Mouse (Mus musculus) forebrain, postnatal 0 days (tissue): Measurements from ENCODE around the gene Tns3. TPM values are rescaled to one million over a fixed set of nuclear protein-coding genes. Genes with fewer than 3 reads are reported as not detected.

Experiments used
- ATAC-seq: fragments of 200-750 bp; cut with Nextera tagmentation; 2 replicates; pipeline ENCODE4 v1.8.0; 2017; ENCODE audit warnings: mild to moderate bottlenecking, moderate library complexity
- DNase-seq: peaks from one replicate; pipeline ENCODE4 v3.0.0-alpha.2; 2015
- H3K27ac ChIP-seq: fragments of 300-500 bp; sonication (generic); 2 replicates; pipeline ENCODE4 v1.5.1; 2014; ENCODE audit warnings: low read depth, mild to moderate bottlenecking, antibody characterized with exemption, low read length, moderate library complexity, mixed read lengths
- H3K27me3 ChIP-seq: fragments of 300-500 bp; sonication (generic); 2 replicates; pipeline ENCODE4 v1.6.1; 2014; ENCODE audit warnings: mild to moderate bottlenecking, low read length, mixed read lengths; ENCODE audit not compliant: insufficient read depth
- H3K36me3 ChIP-seq: fragments of 300-500 bp; sonication (generic); 2 replicates; pipeline ENCODE4 v1.6.1; 2014; ENCODE audit warnings: mild to moderate bottlenecking, moderate library complexity; ENCODE audit not compliant: insufficient read depth
- H3K4me1 ChIP-seq: fragments of 300-500 bp; sonication (generic); 2 replicates; pipeline ENCODE4 v1.6.1; 2014; ENCODE audit warnings: antibody characterized with exemption; ENCODE audit not compliant: insufficient read depth
- H3K4me2 ChIP-seq: fragments of 300-500 bp; sonication (generic); 2 replicates; pipeline ENCODE4 v1.6.1; 2014; ENCODE audit warnings: low read depth, mild to moderate bottlenecking, moderate library complexity
- H3K4me3 ChIP-seq: fragments of 300-500 bp; sonication (generic); 2 replicates; pipeline ENCODE4 v1.5.1; 2014; ENCODE audit warnings: low read depth, low read length, mixed read lengths
- H3K9ac ChIP-seq: fragments of 300-500 bp; sonication (generic); 2 replicates; pipeline ENCODE4 v1.6.1; 2014; ENCODE audit warnings: mild to moderate bottlenecking
- H3K9me3 ChIP-seq: fragments of 300-500 bp; sonication (generic); 2 replicates; pipeline ENCODE4 v1.6.1; 2016; ENCODE audit warnings: low read length
- CTCF ChIP-seq: sonication (generic); IDR thresholded peaks from 2 replicates; pipeline ENCODE4 v1.5.1; 2016; ENCODE audit warnings: antibody characterized with exemption, control low read depth, low read depth
- WGBS: fragments of 180-500 bp; shearing (Covaris S2); extraction: QIAGEN DNeasy Blood & Tissue Kit; methylation state at CpG from one replicate; pipeline ENCODE4 v1.1.7; 2014; 5-methylcytosine and 5-hydroxymethylcytosine counted together
- polyA plus RNA-seq: library from polyadenylated mRNA; unstranded; fragments of >200 nt; fragmentation: Nextera tagmentation; extraction: Ambion mirVana; gene quantifications from 2 replicates; pipeline ENCODE4 v1.2.1, GENCODE M21; 2015
- total RNA-seq: library from RNA; depleted of rRNA; stranded (reverse); fragments of >200 nt; gene quantifications from 2 replicates; pipeline ENCODE4 v1.2.3, GENCODE M21; 2014

Gene Tns3
- total and polyA plus RNA-seq, 2 experiments from 2014 or later, result 6.2 to 26.5 TPM

DNA sequence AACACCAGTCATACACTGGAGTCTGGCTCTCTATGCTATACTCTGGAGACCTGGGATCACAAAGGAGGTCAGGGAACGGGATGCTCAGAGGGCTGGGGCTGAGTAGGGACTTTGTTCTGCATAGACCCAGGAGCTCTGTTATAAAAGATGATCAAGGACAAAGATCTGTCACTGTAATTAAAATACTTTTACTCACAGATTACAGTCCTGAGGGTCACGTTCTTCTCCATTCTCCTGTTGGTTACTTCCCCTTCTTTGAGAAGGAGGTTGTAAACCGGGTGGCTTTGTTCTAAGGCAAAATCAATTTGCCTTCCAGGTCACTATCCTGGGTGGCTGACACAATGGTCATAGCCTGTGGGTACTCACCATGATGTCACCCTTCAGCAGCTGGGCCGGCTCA lies 133.8 kb downstream of the Tns3 start:
- Histone ChIP-seq H3K4me2 (no peak overlapping the region), H3K9me3 (no peaks in the 10 kb centered on the region), H3K4me3 (no peak overlapping the region), H3K9ac (no peak overlapping the region), H3K36me3 (no peaks in the 10 kb centered on the region), H3K27me3 (no peaks in the 10 kb centered on the region), H3K27ac (no peak overlapping the region), H3K4me1 (no peaks in the 10 kb centered on the region)
- DNase-seq (no peak), ATAC-seq (no peak)
- TF ChIP-seq CTCF, result no peak
- WGBS, result 23% methylated on average over 4 of the region's 4 CpGs

DNA sequence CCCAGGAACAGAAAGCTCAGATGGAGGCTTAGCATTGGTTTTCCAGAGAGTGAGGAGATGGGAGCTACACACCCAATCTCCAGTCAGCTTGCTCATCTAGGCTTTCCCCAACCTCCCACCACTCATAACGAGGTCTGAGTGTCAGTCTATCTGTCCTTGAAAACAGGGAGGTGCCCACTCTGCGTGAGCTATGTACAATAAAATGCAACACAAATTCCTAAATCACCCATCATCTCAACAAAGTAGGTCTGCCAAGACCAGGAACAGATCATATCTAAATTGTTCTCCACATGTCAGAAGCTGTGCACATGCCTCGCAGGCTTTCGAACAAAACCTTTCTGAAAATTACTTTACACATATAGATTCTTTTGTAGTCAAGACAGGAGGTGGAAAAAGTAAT lies 134.3 kb downstream of the Tns3 start:
- Histone ChIP-seq H3K27ac (no peak overlapping the region), H3K4me1 (no peaks in the 10 kb centered on the region), H3K9ac (no peak overlapping the region), H3K4me2 (no peak overlapping the region), H3K36me3 (no peaks in the 10 kb centered on the region), H3K27me3 (no peaks in the 10 kb centered on the region), H3K4me3 (no peak overlapping the region), H3K9me3 (no peaks in the 10 kb centered on the region)
- WGBS, result 80% methylated on average over 4 of the region's 4 CpGs
- DNase-seq (no peak), ATAC-seq (no peak)
- no peak for TF ChIP-seq CTCF

DNA sequence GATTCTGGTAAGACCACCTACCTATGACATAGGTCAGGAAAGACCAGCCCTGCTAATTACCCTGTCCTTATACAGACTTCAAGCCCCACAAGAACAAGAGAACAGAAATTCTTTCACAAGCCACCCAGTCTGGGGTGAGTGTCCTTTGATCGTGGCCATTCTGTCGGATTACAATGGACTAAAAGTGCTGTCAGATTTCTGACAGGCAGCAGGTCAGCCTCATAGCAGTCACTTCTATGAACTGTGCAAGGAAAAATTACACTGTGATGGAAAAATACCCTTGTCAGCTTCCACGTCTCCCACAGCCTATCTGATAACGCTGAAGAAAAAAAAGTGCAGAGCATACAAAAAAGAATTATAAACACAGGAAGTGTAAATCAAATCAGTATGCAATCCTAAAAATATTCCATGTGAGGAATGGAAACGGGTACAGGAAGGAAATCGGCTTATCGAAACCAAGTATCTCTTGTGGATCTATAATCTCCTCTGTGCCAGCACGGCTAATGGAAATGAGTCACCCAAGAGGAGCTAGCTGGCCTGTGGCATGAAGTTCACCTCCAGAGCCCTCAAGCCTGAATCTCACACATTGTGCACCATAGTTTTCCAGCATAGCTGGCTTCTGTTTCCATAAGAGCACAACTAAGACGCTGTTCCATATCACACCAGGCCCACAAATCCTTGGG lies 138.7 kb downstream of the Tns3 start:
- H3K4me2 ChIP-seq, result no peak overlapping the region
- H3K36me3 ChIP-seq, result no peaks in the 10 kb centered on the region
- no peaks in the 10 kb centered on the region for H3K4me1 ChIP-seq
- H3K4me3 ChIP-seq, result no peak overlapping the region
- no peak for TF ChIP-seq CTCF
- DNase-seq (no peak), ATAC-seq (no peak)
- no peaks in the 10 kb centered on the region for H3K27me3 ChIP-seq
- WGBS, result 60% methylated on average over 9 of the region's 9 CpGs
- no peak overlapping the region for H3K9ac ChIP-seq
- no peak overlapping the region for H3K27ac ChIP-seq
- no peaks in the 10 kb centered on the region for H3K9me3 ChIP-seq

DNA sequence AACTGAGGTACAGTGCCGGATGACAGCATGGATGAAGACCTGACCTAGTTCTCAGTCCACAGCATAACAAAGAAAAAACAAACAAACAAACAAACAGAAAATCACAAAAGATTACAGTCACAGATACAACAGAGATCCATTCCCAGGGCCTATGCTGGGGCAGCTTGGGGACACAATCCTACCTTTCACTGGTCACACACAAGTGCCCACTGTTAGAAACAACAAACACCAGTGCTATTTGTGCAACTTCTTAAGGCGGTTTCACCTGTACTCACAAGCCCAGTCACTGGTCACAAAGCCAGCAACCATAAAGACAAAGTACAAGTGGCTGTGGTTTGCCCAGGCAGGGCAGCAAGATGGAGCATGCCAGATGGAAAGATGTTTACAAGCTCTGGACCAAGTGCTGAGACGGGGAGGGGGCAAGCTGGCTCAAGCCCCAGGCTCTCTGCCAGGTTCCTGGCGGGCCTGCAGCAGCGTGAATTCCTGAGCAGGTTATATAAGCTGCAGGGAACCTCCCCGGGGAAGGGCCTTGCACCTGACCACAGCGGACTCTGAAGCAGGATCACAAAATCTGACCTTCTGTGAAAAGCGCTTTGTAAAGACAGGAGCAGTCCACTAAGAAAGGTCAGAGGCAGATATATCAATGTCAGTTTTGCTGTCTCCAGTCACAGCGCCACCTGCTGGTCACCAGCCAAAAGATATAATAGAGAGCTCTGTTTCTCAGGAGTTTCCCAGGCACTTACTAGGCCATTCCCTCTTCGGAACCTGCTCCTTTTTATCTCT lies 140.8 kb downstream of the Tns3 start:
- ATAC-seq, result peak; percentile 67
- 29% methylated on average over 10 of the region's 10 CpGs for WGBS
- H3K27me3 ChIP-seq, result no peaks in the 10 kb centered on the region
- peak; percentile 87 for TF ChIP-seq CTCF
- no peak overlapping the region for H3K27ac ChIP-seq
- H3K9me3 ChIP-seq, result no peaks in the 10 kb centered on the region
- H3K9ac ChIP-seq, result no peak overlapping the region
- no peaks in the 10 kb centered on the region for H3K4me1 ChIP-seq
- H3K4me3 ChIP-seq, result no peak overlapping the region
- H3K4me2 ChIP-seq, result 0 out of 2 replicates have a peak overlapping the region, but pooled peaks have one; percentile 3
- no peaks in the 10 kb centered on the region for H3K36me3 ChIP-seq
- DNase-seq, result peak; percentile 83

DNA sequence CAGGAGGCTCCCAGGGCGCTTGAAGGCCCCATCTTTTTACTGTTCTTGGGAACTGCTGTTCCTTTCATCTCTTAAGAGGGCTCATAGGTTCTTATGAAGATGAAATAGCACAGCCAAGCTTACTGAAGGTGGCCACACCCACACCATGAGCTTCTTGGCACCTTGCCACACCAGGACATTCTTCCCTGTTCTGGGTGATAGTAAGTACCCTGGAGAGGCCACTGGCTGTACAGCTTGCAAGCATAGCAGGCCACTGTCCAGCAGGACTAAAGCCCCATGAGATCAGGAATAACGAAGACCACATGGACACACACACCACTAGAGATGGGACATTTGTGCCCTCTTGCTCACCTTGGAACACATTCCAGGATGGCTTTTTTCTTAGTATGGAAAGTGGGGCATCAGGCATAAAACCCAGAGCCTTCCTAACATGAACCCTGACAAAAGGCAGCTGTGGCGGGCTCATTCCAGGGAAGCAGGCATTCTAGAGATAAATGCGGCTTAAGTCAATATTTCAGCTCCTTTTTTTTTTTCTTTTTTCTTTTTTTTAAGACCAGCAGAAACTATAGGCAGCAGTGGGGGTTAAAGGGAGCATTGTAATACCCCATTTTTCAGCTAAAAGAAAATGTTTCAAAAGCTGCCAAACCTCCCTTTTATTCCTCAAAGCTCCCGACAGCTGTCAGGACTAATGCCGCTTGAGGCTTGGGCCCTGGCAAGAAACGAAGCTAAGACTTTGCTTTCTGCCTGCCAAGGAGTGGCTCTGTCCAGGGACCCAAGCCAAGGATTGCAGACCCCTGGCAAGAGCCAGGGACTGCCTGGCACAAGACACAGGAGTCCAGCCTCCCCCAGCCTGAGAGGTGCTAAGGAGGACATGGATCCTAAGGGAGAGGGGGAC lies 150.7 kb downstream of the Tns3 start:
- ATAC-seq (peak; percentile 85), DNase-seq (peak; percentile 64)
- Histone ChIP-seq H3K4me3 (no peak overlapping the region), H3K27me3 (no peaks in the 10 kb centered on the region), H3K9me3 (no peaks in the 10 kb centered on the region), H3K4me1 (0 out of 2 replicates have a peak, but pooled peaks cover 6% of the 10 kb centered on the region), H3K9ac (no peak overlapping the region), H3K36me3 (no peaks in the 10 kb centered on the region), H3K4me2 (no peak overlapping the region), H3K27ac (peak overlapping the region; percentile 51; the same call in 1 of the 2 replicates)
- 22% methylated on average over 7 of the region's 7 CpGs for WGBS
- TF ChIP-seq CTCF, result no peak

DNA sequence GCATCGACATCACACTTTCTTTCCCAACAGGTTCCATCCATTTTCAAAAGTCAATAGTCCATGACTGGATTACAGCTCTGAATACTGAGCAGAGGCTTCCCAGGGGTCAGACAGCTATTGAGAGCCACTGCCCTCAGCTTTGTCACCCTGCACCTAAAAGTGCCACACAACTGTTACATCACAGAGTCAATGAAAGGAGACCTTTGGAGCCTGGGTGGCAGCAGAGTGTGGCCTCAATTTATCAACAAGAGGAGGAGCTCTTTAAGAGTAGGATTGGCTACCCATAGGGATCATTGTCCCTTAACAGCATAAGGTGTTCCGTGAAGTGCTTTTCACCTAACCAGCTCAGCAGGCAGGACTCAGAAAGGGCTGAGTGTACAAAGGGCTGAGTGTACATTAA lies 154.0 kb downstream of the Tns3 start:
- Histone ChIP-seq H3K36me3 (no peaks in the 10 kb centered on the region), H3K27ac (no peak overlapping the region), H3K4me1 (0 out of 2 replicates have a peak, but pooled peaks cover 6% of the 10 kb centered on the region), H3K4me2 (no peak overlapping the region), H3K4me3 (no peak overlapping the region), H3K27me3 (no peaks in the 10 kb centered on the region), H3K9me3 (no peaks in the 10 kb centered on the region), H3K9ac (no peak overlapping the region)
- ATAC-seq, result no peak
- DNase-seq, result no peak
- TF ChIP-seq CTCF, result no peak
- 71% methylated on average over 2 of the region's 2 CpGs for WGBS
